Mouse (Mus musculus): ENCODE results near the gene Elmo2.

DNA sequence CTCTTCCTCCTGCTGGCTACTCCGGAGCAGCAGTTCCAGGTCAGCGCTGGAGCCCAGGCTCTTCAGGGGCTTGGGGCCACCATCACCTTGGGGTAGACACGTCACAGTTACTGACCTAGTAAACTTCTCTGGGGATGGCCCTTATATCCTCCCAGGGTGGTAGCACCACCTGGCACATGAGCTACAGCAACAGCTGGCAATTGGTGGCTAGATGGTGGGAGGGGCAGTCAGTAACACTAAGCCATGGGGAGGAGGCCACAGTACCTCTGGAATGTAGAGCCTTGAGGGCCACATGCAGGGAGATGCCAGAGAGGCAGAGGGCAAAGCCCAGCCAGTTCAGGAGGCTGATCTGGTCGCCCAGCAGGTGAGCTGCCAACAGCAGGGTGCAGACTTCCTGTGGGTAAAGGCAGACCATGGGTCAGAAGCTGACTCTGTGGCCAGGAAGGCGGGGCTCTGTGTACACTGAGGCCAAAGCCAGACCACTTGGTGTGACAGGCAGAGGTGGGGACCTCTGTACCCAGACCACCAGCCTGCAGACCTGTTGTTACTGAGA is 49.0 kb downstream of the Elmo2 start:
- TF ChIP-seq CTCF (conservative IDR thresholded peaks at IDR 0.05; ENCODE audit: low read length) = no peak
- TF ChIP-seq POU5F1 (IDR thresholded peaks at IDR 0.05; ENCODE audit: borderline replicate concordance, low read length) = no peak

Measured in E14TG2a.4 (cell line).